ENCODE assay signal across 8 mouse cellular contexts in genomic region chr6:71632486-71632828, GRCm38 (mm10). TPM values are rescaled to one million over a fixed set of nuclear protein-coding genes. Genes with fewer than 3 reads are reported as not detected.
A peak's percentile ranks its signal among the peaks of the same experiment; 100 is the strongest.
DNase-seq lines count a peak whose midpoint lies in the region; ATAC-seq and TF ChIP-seq lines count a peak whose summit lies in the region.

No protein-coding gene starts in this region.

- WGBS in heart, embryonic 16.5 days = under 1% methylated on average over 33 of the region's 41 CpGs
- 1% methylated on average over 41 of the region's 41 CpGs for WGBS in hindbrain, embryonic 10.5 days
- WGBS in midbrain, embryonic 10.5 days = under 1% methylated on average over 40 of the region's 41 CpGs

- peaks cover 21% of the 10 kb centered on the region for H3K4me1 ChIP-seq in heart, embryonic 16.5 days (ENCODE audit: control insufficient read depth, insufficient read depth, low read length)
- H3K4me1 ChIP-seq in ES-E14 (ENCODE audit: control insufficient read depth in 2 of 2, insufficient read depth in 2 of 2, low read length in 2 of 2, poor library complexity in 1 of 2) = peaks cover 2 to 4% of the 10 kb centered on the region in 2 experiments; a peak in 1 of 4 replicates
- H3K4me1 ChIP-seq in hindbrain, embryonic 10.5 days (replicated peaks) = peaks cover 23% of the 10 kb centered on the region
- peaks cover 34% of the 10 kb centered on the region for H3K4me1 ChIP-seq in midbrain, embryonic 10.5 days

- H3K9me3 ChIP-seq in heart, embryonic 16.5 days (replicated peaks; ENCODE audit: control insufficient read depth, low read length) = no peaks in the 10 kb centered on the region
- H3K9me3 ChIP-seq in ES-E14 (ENCODE audit: control insufficient read depth, insufficient read depth, low read depth, low read length) = no peaks in the 10 kb centered on the region
- no peaks in the 10 kb centered on the region for H3K9me3 ChIP-seq in hindbrain, embryonic 10.5 days
- H3K9me3 ChIP-seq in midbrain, embryonic 10.5 days (replicated peaks) = peaks cover 3% of the 10 kb centered on the region; the same call in 1 of the 2 replicates

- DNase-seq in heart, postnatal 36 days = no peak
- DNase-seq in ES-E14 (ENCODE audit: low read depth, low spot score) = no peak
- DNase-seq in hindbrain, embryonic 10.5 days (ENCODE audit: low spot score) = no peak
- no peak for DNase-seq in midbrain, embryonic 10.5 days (ENCODE audit: low spot score)
- DNase-seq in ovary, postnatal 14 days (ENCODE audit: low spot score) = no peak
- no peak for DNase-seq in right cerebral cortex, postnatal 4 days
- no peak for DNase-seq in frontal cortex, postnatal 10 days (ENCODE audit: low spot score in 2 of 2)

- peak overlapping the region; percentile 81 for H3K4me2 ChIP-seq in heart, embryonic 16.5 days (ENCODE audit: low read depth, low read length)

- peak overlapping the region; percentile 79 for H3K4me3 ChIP-seq in heart, embryonic 16.5 days (ENCODE audit: low read length)
- peak overlapping the region; percentile 75 to 91 for H3K4me3 ChIP-seq in ES-E14 (ENCODE audit: insufficient read depth in 1 of 2, low read depth in 1 of 2, low read length in 2 of 2, poor library complexity in 1 of 2, severe bottlenecking in 1 of 2)
- H3K4me3 ChIP-seq in hindbrain, embryonic 10.5 days = peak overlapping the region; percentile 86
- peak overlapping the region; percentile 89 for H3K4me3 ChIP-seq in midbrain, embryonic 10.5 days

- peaks cover 3% of the 10 kb centered on the region; the same call in 1 of the 2 replicates for H3K27me3 ChIP-seq in heart, embryonic 16.5 days (ENCODE audit: control insufficient read depth, insufficient read depth, low read length)
- peaks cover 10% of the 10 kb centered on the region; the same call in 1 of the 2 replicates for H3K27me3 ChIP-seq in hindbrain, embryonic 10.5 days (ENCODE audit: insufficient read depth, poor library complexity, severe bottlenecking)
- peaks cover 11% of the 10 kb centered on the region for H3K27me3 ChIP-seq in midbrain, embryonic 10.5 days (ENCODE audit: low read depth, poor library complexity, severe bottlenecking)

- in situ Hi-C loops in ES-E14 (cut with MboI; ENCODE audit: low sequenced_read_pairs in 2 of 2, unreplicated experiment in 2 of 2) = no loop called here

- H3K9ac ChIP-seq in heart, embryonic 16.5 days (ENCODE audit: low read length) = peak overlapping the region; percentile 88
- peak overlapping the region; percentile 94 for H3K9ac ChIP-seq in ES-E14 (ENCODE audit: insufficient read depth, low read depth, low read length, poor library complexity, severe bottlenecking)

- peaks cover 12% of the 10 kb centered on the region for H3K36me3 ChIP-seq in heart, embryonic 16.5 days (ENCODE audit: control insufficient read depth, insufficient read depth)
- no peaks in the 10 kb centered on the region for H3K36me3 ChIP-seq in ES-E14 (ENCODE audit: control insufficient read depth, insufficient read depth, low read length, poor library complexity, severe bottlenecking)
- H3K36me3 ChIP-seq in hindbrain, embryonic 10.5 days = peaks cover 37% of the 10 kb centered on the region
- H3K36me3 ChIP-seq in midbrain, embryonic 10.5 days = peaks cover 39% of the 10 kb centered on the region

- peak; percentile 46; the same call in 1 of the 2 replicates for ATAC-seq in heart, embryonic 16.5 days (replicated peaks; ENCODE audit: extremely low read depth, insufficient read depth, low FRiP score)

- H3K27ac ChIP-seq in heart, embryonic 16.5 days (ENCODE audit: low read length) = peak overlapping the region; percentile 98
- H3K27ac ChIP-seq in ES-E14 (ENCODE audit: insufficient read depth, low read depth, low read length, poor library complexity, severe bottlenecking) = peak overlapping the region; percentile 66; the same call in 1 of the 2 replicates
- peak overlapping the region; percentile 99 for H3K27ac ChIP-seq in hindbrain, embryonic 10.5 days
- H3K27ac ChIP-seq in midbrain, embryonic 10.5 days (replicated peaks) = peak overlapping the region; percentile 98

- intact Hi-C loops in heart, postnatal 36 days (cut with DNase I) = loop anchor here (2.0 to 5.0 kb wide), 6 partner anchors 74 to 485 kb away; partner anchors contain the start of genes Krcc1 and Reep1

TF ChIP-seq in ES-E14, 5 proteins besides CTCF, POLR2A, EP300 and RAD21:
- no peak for TF ChIP-seq HCFC1 (IDR thresholded peaks at IDR 0.05; ENCODE audit: borderline replicate concordance, insufficient read depth, low read length)
- TF ChIP-seq MAFK (IDR thresholded peaks at IDR 0.05; ENCODE audit: insufficient read depth, low read depth, low read length) = no peak
- TF ChIP-seq ZC3H11A (IDR thresholded peaks at IDR 0.05; ENCODE audit: borderline replicate concordance, low read depth, low read length) = no peak
- TF ChIP-seq CHD2 (IDR thresholded peaks at IDR 0.05; ENCODE audit: low read depth, low read length) = no peak
- TF ChIP-seq ZNF384 (IDR thresholded peaks at IDR 0.05; ENCODE audit: low read depth, low read length) = no peak

RNA-seq across cellular contexts. Expression of gene Kdm3a, which starts 0.3 kb away (rescaled TPM):
- polyA plus RNA-seq in heart, embryonic 16.5 days (2015; fragmentation: Nextera tagmentation; extraction: Ambion mirVana) = 34.1 and 35.1 TPM in 2 replicates
- total RNA-seq in heart, postnatal 36 days (2021) = 10 to 100 TPM; 21.1 to 24.4 TPM
- total RNA-seq in ES-E14 (2012; rRNA removed) = 124 and 125 TPM in 2 replicates
- polyA plus RNA-seq in hindbrain, embryonic 10.5 days (2016; fragmentation: Nextera tagmentation; extraction: Ambion mirVana) = 69.3 and 79.8 TPM in 2 replicates
- 76.8 and 87.7 TPM in 2 replicates for polyA plus RNA-seq in midbrain, embryonic 10.5 days (2016; fragmentation: Nextera tagmentation; extraction: Ambion mirVana)
